ENCODE assay signal across 8 mouse cellular contexts in genomic region chr19:6340524-6341452, GRCm38 (mm10). TPM values are rescaled to one million over a fixed set of nuclear protein-coding genes. Genes with fewer than 3 reads are reported as not detected.
DNase-seq lines count a peak whose midpoint lies in the region; ATAC-seq and TF ChIP-seq lines count a peak whose summit lies in the region.

Map4k2 (plus strand) TSS chr19:6341135.

- WGBS in bone marrow, adult 2 months = under 1% methylated on average over 71 of the region's 72 CpGs
- WGBS in embryonic facial prominence, embryonic 15.5 days = 6% methylated on average over 71 of the region's 72 CpGs
- WGBS in heart, embryonic 11.5 days (ENCODE audit: insufficient replicate concordance) = 6% methylated on average over 43 of the region's 72 CpGs
- WGBS in kidney, embryonic 15.5 days = 5% methylated on average over 69 of the region's 72 CpGs
- WGBS in liver, adult 2 months = 4% methylated on average over 71 of the region's 72 CpGs

- H3K27me3 ChIP-seq in embryonic facial prominence, embryonic 15.5 days = no peaks in the 10 kb centered on the region
- no peaks in the 10 kb centered on the region for H3K27me3 ChIP-seq in heart, embryonic 11.5 days (ENCODE audit: control insufficient read depth, insufficient read depth, low read length)
- no peaks in the 10 kb centered on the region for H3K27me3 ChIP-seq in kidney, embryonic 15.5 days
- H3K27me3 ChIP-seq in liver, adult 2 months (ENCODE audit: control insufficient read depth, insufficient read depth, low read length) = no peaks in the 10 kb centered on the region

- peak within 1 kb of the TSS; percentile 93 for H3K4me2 ChIP-seq in embryonic facial prominence, embryonic 15.5 days (replicated peaks)
- H3K4me2 ChIP-seq in heart, embryonic 11.5 days = peak within 1 kb of the TSS; percentile 98
- H3K4me2 ChIP-seq in kidney, embryonic 15.5 days = peak within 1 kb of the TSS; percentile 97

- H3K9ac ChIP-seq in embryonic facial prominence, embryonic 15.5 days = peak within 1 kb of the TSS; percentile 75
- peak within 1 kb of the TSS; percentile 85 for H3K9ac ChIP-seq in heart, embryonic 11.5 days (ENCODE audit: low read depth, low read length)
- H3K9ac ChIP-seq in kidney, embryonic 15.5 days = peak within 1 kb of the TSS; percentile 76
- H3K9ac ChIP-seq in liver, adult 2 months (ENCODE audit: low read depth, low read length) = peak within 1 kb of the TSS; percentile 94

- ATAC-seq in embryonic facial prominence, embryonic 15.5 days (ENCODE audit: insufficient number of reproducible peaks, low FRiP score, low TSS enrichment, low read depth) = peak; percentile 81
- ATAC-seq in heart, embryonic 11.5 days (replicated peaks; ENCODE audit: insufficient number of reproducible peaks, low FRiP score, low TSS enrichment) = peak; percentile 84
- peak; percentile 80 for ATAC-seq in kidney, embryonic 15.5 days (replicated peaks; ENCODE audit: low FRiP score)

- H3K27ac ChIP-seq in bone marrow, adult 2 months (ENCODE audit: control insufficient read depth, insufficient read depth, low read depth, low read length, poor library complexity) = peak within 1 kb of the TSS; percentile 93
- peak within 1 kb of the TSS; percentile 66; the same call in 1 of the 2 replicates for H3K27ac ChIP-seq in embryonic facial prominence, embryonic 15.5 days (replicated peaks)
- H3K27ac ChIP-seq in heart, embryonic 11.5 days (ENCODE audit: low read depth, low read length) = no peak within 1 kb of the TSS; the same call in 1 of the 2 replicates
- H3K27ac ChIP-seq in kidney, embryonic 15.5 days = peak within 1 kb of the TSS; percentile 87
- peak within 1 kb of the TSS; percentile 67 for H3K27ac ChIP-seq in liver, adult 2 months (replicated peaks; ENCODE audit: insufficient read depth, low read depth, low read length)

- TF ChIP-seq CTCF in bone marrow, adult 2 months (IDR thresholded peaks at IDR 0.05; ENCODE audit: control insufficient read depth, insufficient read depth, low read length) = peak; percentile 4; the same call in 1 of the 2 replicates
- TF ChIP-seq CTCF in liver, adult 2 months (IDR thresholded peaks at IDR 0.05; ENCODE audit: low read depth, low read length) = 0 out of 2 replicates have a peak, but pooled peaks have one; percentile 12

- H3K4me3 ChIP-seq in bone marrow, adult 2 months (replicated peaks; ENCODE audit: control insufficient read depth, low read depth, low read length) = peak within 1 kb of the TSS; percentile 88
- H3K4me3 ChIP-seq in embryonic facial prominence, embryonic 15.5 days (replicated peaks) = peak within 1 kb of the TSS; percentile 76
- peak within 1 kb of the TSS; percentile 72 for H3K4me3 ChIP-seq in heart, embryonic 11.5 days (ENCODE audit: low read depth, low read length)
- H3K4me3 ChIP-seq in kidney, embryonic 15.5 days (replicated peaks) = peak within 1 kb of the TSS; percentile 81
- H3K4me3 ChIP-seq in liver, adult 2 months (ENCODE audit: insufficient read depth, low read depth, low read length) = peak within 1 kb of the TSS; percentile 92

- peak; percentile 50; the same call in 1 of the 2 replicates for TF ChIP-seq POLR2A in bone marrow, adult 2 months (IDR thresholded peaks at IDR 0.05; ENCODE audit: borderline replicate concordance, control insufficient read depth, low read depth, low read length)
- 0 out of 2 replicates have a peak, but pooled peaks have one; percentile 25 for TF ChIP-seq POLR2A in liver, adult 2 months (IDR thresholded peaks at IDR 0.05; ENCODE audit: extremely low read depth, insufficient read depth, low read length)

- peaks cover 7% of the 10 kb centered on the region for H3K4me1 ChIP-seq in bone marrow, adult 2 months (ENCODE audit: control insufficient read depth, insufficient read depth, low read length)
- peaks cover 39% of the 10 kb centered on the region for H3K4me1 ChIP-seq in embryonic facial prominence, embryonic 15.5 days
- peaks cover 28% of the 10 kb centered on the region for H3K4me1 ChIP-seq in heart, embryonic 11.5 days (ENCODE audit: control insufficient read depth, insufficient read depth, low read length)
- peaks cover 65% of the 10 kb centered on the region for H3K4me1 ChIP-seq in kidney, embryonic 15.5 days
- peaks cover 4% of the 10 kb centered on the region for H3K4me1 ChIP-seq in liver, adult 2 months (ENCODE audit: control insufficient read depth, insufficient read depth, low read length)

- DNase-seq in A20 (ENCODE audit: low read depth, low spot score) = peak; percentile 93
- peak; percentile 74 for DNase-seq in liver, adult 2 months (ENCODE audit: extremely low read depth, low read depth, low spot score)
- peak; percentile 52 to 72 for DNase-seq in monocyte, adult 2 months (ENCODE audit: low read depth in 1 of 2, low spot score in 2 of 2)
- DNase-seq in spleen, postnatal 14 days (ENCODE audit: low spot score in 2 of 2) = peak; percentile 84 to 88

- peaks cover 60% of the 10 kb centered on the region for H3K36me3 ChIP-seq in embryonic facial prominence, embryonic 15.5 days
- H3K36me3 ChIP-seq in heart, embryonic 11.5 days (ENCODE audit: control insufficient read depth, insufficient read depth, low read length) = peaks cover 30% of the 10 kb centered on the region
- peaks cover 56% of the 10 kb centered on the region for H3K36me3 ChIP-seq in kidney, embryonic 15.5 days
- peaks cover 4% of the 10 kb centered on the region; the same call in 1 of the 2 replicates for H3K36me3 ChIP-seq in liver, adult 2 months (ENCODE audit: control insufficient read depth, insufficient read depth, low read length)

- no peaks in the 10 kb centered on the region for H3K79me2 ChIP-seq in liver, adult 2 months (ENCODE audit: control insufficient read depth, insufficient read depth, low read length)

- H3K9me3 ChIP-seq in embryonic facial prominence, embryonic 15.5 days (replicated peaks) = no peaks in the 10 kb centered on the region
- H3K9me3 ChIP-seq in heart, embryonic 11.5 days (replicated peaks; ENCODE audit: control insufficient read depth, low read length) = no peaks in the 10 kb centered on the region
- H3K9me3 ChIP-seq in kidney, embryonic 15.5 days (replicated peaks) = no peaks in the 10 kb centered on the region

RNA-seq across cellular contexts. Expression of gene Map4k2, which starts in this region (rescaled TPM):
- polyA plus RNA-seq in bone marrow, adult 2 months (2011; ENCODE audit: insufficient read depth, insufficient read length, low replicate concordance, missing spikeins) = 128 and 324 TPM in 2 replicates
- polyA plus RNA-seq in embryonic facial prominence, embryonic 15.5 days (2015; fragmentation: Nextera tagmentation; extraction: Ambion mirVana) = 15.6 and 16.7 TPM in 2 replicates
- 9.6 and 10.1 TPM in 2 replicates for polyA plus RNA-seq in heart, embryonic 11.5 days (2014; fragmentation: Nextera tagmentation; extraction: Ambion mirVana)
- polyA plus RNA-seq in kidney, embryonic 15.5 days (2015; fragmentation: Nextera tagmentation; extraction: Ambion mirVana) = 18.7 and 21.9 TPM in 2 replicates
- total RNA-seq in liver, adult 2 months (2014; rRNA removed) = 12.8 and 17.1 TPM in 2 replicates
- 33.0 and 39.1 TPM in 2 replicates for polyA plus RNA-seq in liver, adult 2 months (2012; rRNA removed)
